Mouse (Mus musculus): ENCODE data around the gene Pygm. TPM values are rescaled to one million over a fixed set of nuclear protein-coding genes. Genes with fewer than 3 reads are reported as not detected.

Pygm gene
- polyA plus RNA-seq, 1 experiment from 2014 or later, result 2.7 TPM

GRCm38 (mm10) chr19:6446736-6447437 lies 62.7 kb downstream of the Pygm start:
- peaks cover 62% of the 10 kb centered on the region for H3K27me3 ChIP-seq (ENCODE audit: low read depth, poor library complexity, severe bottlenecking)
- DNase-seq (ENCODE audit: low spot score), result no peak

More at GRCm38 (mm10) chr19:6446736-6447437, 62.7 kb downstream of the Pygm start:
- H3K4me3 ChIP-seq, result peak overlapping the region; percentile 39
- H3K9me3 ChIP-seq (replicated peaks), result no peaks in the 10 kb centered on the region
- peaks cover 79% of the 10 kb centered on the region for H3K4me1 ChIP-seq
- WGBS, result 70% methylated on average over 7 of the region's 7 CpGs
- peak overlapping the region; percentile 85 for H3K27ac ChIP-seq (replicated peaks)
- no peaks in the 10 kb centered on the region for H3K36me3 ChIP-seq

Small RNA genes within 50 kb of the gene (microRNA-seq; reads per million reads assigned to microRNA genes)
- gene Mir6989, result not detected

Other genes with a start within 250 kb of the Pygm start
- gene Batf2, start 243.4 kb upstream of the Pygm start, polyA plus RNA-seq (2016; fragmentation: Nextera tagmentation; extraction: Ambion mirVana), result not detected in 2 replicates
- 118 and 124 TPM in 2 replicates for gene Arl2, start 242.9 kb upstream of the Pygm start, polyA plus RNA-seq (2016; fragmentation: Nextera tagmentation; extraction: Ambion mirVana)
- gene Majin, start 200.0 kb upstream of the Pygm start, polyA plus RNA-seq (2016; fragmentation: Nextera tagmentation; extraction: Ambion mirVana), result not detected in 2 replicates
- gene Gpha2, start 158.0 kb upstream of the Pygm start, polyA plus RNA-seq (2016; fragmentation: Nextera tagmentation; extraction: Ambion mirVana), result not detected in 2 replicates
- 31.7 and 42.8 TPM in 2 replicates for gene Ppp2r5b, start 148.5 kb upstream of the Pygm start, polyA plus RNA-seq (2016; fragmentation: Nextera tagmentation; extraction: Ambion mirVana)
- 10.1 and 13.4 TPM in 2 replicates for gene Atg2a, start 142.7 kb upstream of the Pygm start, polyA plus RNA-seq (2016; fragmentation: Nextera tagmentation; extraction: Ambion mirVana)
- 81.6 and 93.5 TPM in 2 replicates for gene Ehd1, start 107.7 kb upstream of the Pygm start, polyA plus RNA-seq (2016; fragmentation: Nextera tagmentation; extraction: Ambion mirVana)
- gene Cdc42bpg, start 77.9 kb upstream of the Pygm start, polyA plus RNA-seq (2016; fragmentation: Nextera tagmentation; extraction: Ambion mirVana), result 0.11 and 0.15 TPM in 2 replicates
- gene Men1, start 49.4 kb upstream of the Pygm start, polyA plus RNA-seq (2016; fragmentation: Nextera tagmentation; extraction: Ambion mirVana), result 124 and 128 TPM in 2 replicates
- 11.3 and 13.8 TPM in 2 replicates for gene Map4k2, start 43.3 kb upstream of the Pygm start, polyA plus RNA-seq (2016; fragmentation: Nextera tagmentation; extraction: Ambion mirVana)
- 189 and 194 TPM in 2 replicates for gene Sf1, start 20.7 kb upstream of the Pygm start, polyA plus RNA-seq (2016; fragmentation: Nextera tagmentation; extraction: Ambion mirVana)
- gene Rasgrp2, start 14.9 kb downstream of the Pygm start, polyA plus RNA-seq (2016; fragmentation: Nextera tagmentation; extraction: Ambion mirVana), result 13.5 and 16.3 TPM in 2 replicates
- gene Nrxn2, start 34.3 kb downstream of the Pygm start, polyA plus RNA-seq (2016; fragmentation: Nextera tagmentation; extraction: Ambion mirVana), result 5.1 and 7.2 TPM in 2 replicates
- gene Slc22a12, start 158.6 kb downstream of the Pygm start, polyA plus RNA-seq (2016; fragmentation: Nextera tagmentation; extraction: Ambion mirVana), result not detected in 2 replicates